Mouse (Mus musculus): Measurements from ENCODE around the gene Ctdspl2.

Gene Ctdspl2

GRCm38 (mm10) chr2:122059365-122060115, 103.7 kb downstream of the Ctdspl2 start:
- DNase-seq (ENCODE audit: low read depth) = no peak

All from fibroblast of lung, adult 2 months (primary cell).